Mouse (Mus musculus) liver, embryonic 14.5 days (tissue): ENCODE measurements around the gene Klhl12. TPM values are rescaled to one million over a fixed set of nuclear protein-coding genes. Genes with fewer than 3 reads are reported as not detected.
"Not testable (repeated sequence)": the region's sequence is repeated elsewhere in the genome, so short reads cannot be mapped to it uniquely, and the experiment has no call there.

Experiments used
- ATAC-seq: fragments of 200-750 bp; cut with Nextera tagmentation; 2 replicates; pipeline ENCODE4 v1.8.0; 2017; ENCODE audit warnings: moderate number of reproducible peaks, mild to moderate bottlenecking, moderate library complexity; ENCODE audit not compliant: insufficient read depth
- DNase-seq, 3 experiments: peaks; one replicate each; pipeline ENCODE4 v3.0.0-alpha.2; 2012 to 2013; ENCODE audit warnings: low read depth in 3 of 3, low spot score in 3 of 3
- H3K27ac ChIP-seq: fragments of 300-500 bp; sonication (generic); 2 replicates; pipeline ENCODE4 v1.5.1; 2014; ENCODE audit warnings: moderate library complexity, mild to moderate bottlenecking, control low read depth, inconsistent platforms
- H3K27me3 ChIP-seq: fragments of 300-500 bp; sonication (generic); 2 replicates; pipeline ENCODE4 v1.6.1; 2014; ENCODE audit warnings: mild to moderate bottlenecking, low read length, moderate library complexity; ENCODE audit not compliant: control insufficient read depth, insufficient read depth
- H3K36me3 ChIP-seq: fragments of 300-500 bp; sonication (generic); replicated peaks from 2 replicates; pipeline ENCODE4 v1.6.1; 2014; ENCODE audit warnings: low read depth; ENCODE audit not compliant: control insufficient read depth, insufficient read depth
- H3K4me1 ChIP-seq, 2 experiments: fragments of 200-500 bp in 1 of 2; fragments of 300-500 bp in 1 of 2; sonication (generic) in 1 of 2; replicated peaks; 2 replicates each; pipeline ENCODE4 v1.6.1; 2012 to 2014; ENCODE audit warnings: antibody characterized with exemption in 1 of 2, inconsistent platforms in 1 of 2, low read length in 1 of 2; ENCODE audit not compliant: control insufficient read depth in 2 of 2, insufficient read depth in 2 of 2
- H3K4me2 ChIP-seq: fragments of 300-500 bp; sonication (generic); 2 replicates; pipeline ENCODE4 v1.6.1; 2014; ENCODE audit warnings: low read depth, mild to moderate bottlenecking, control low read depth, moderate library complexity
- H3K4me3 ChIP-seq, 2 experiments: fragments of 200-500 bp in 1 of 2; fragments of 300-500 bp in 1 of 2; sonication (generic) in 1 of 2; 2 replicates each; pipeline ENCODE4 v1.5.1; 2012 to 2014; ENCODE audit warnings: low read depth in 2 of 2, low read length in 2 of 2, mild to moderate bottlenecking in 2 of 2, control low read depth in 1 of 2, inconsistent platforms in 1 of 2, moderate library complexity in 1 of 2; ENCODE audit not compliant: insufficient read depth in 1 of 2
- H3K9ac ChIP-seq: fragments of 300-500 bp; sonication (generic); replicated peaks from 2 replicates; pipeline ENCODE4 v1.6.1; 2014; ENCODE audit warnings: mild to moderate bottlenecking, control low read depth, moderate library complexity
- H3K9me3 ChIP-seq: fragments of 300-500 bp; sonication (generic); 2 replicates; pipeline ENCODE4 v1.6.1; 2016; ENCODE audit warnings: low read length, mixed read lengths; ENCODE audit not compliant: control insufficient read depth
- CTCF ChIP-seq: IDR thresholded peaks from 2 replicates; pipeline ENCODE4 v1.5.1; 2016; ENCODE audit warnings: antibody characterized with exemption, low read depth, control low read depth
- EP300 ChIP-seq: IDR thresholded peaks from 2 replicates; pipeline ENCODE4 v1.6.1; 2016; ENCODE audit warnings: antibody characterized with exemption, low read depth
- WGBS: fragments of 180-500 bp; shearing (Covaris S2); extraction: QIAGEN DNeasy Blood & Tissue Kit; methylation state at CpG from one replicate; pipeline ENCODE4 v1.1.7; 2014; ENCODE audit not compliant: insufficient replicate concordance; 5-methylcytosine and 5-hydroxymethylcytosine counted together
- polyA plus RNA-seq, 2 experiments: library from polyadenylated mRNA; depleted of rRNA in 1 of 2; stranded (reverse) in 1 of 2; unstranded in 1 of 2; fragments of >200 nt; fragmentation: Nextera tagmentation in 1 of 2; extraction: Ambion mirVana in 1 of 2; gene quantifications; 2 replicates each; pipeline versions ENCODE4 v1.2.1 to v1.2.3; 2012 to 2014

Klhl12 gene
- polyA plus RNA-seq, 2 experiments = 17.9 to 28.0 TPM

- TF ChIP-seq EP300 (0 out of 2 replicates have a peak, but pooled peaks have one; percentile 11), CTCF (peak; percentile 80)
- Histone ChIP-seq H3K27me3 (no peaks in the 10 kb centered on the region), H3K36me3 (peaks cover 32% of the 10 kb centered on the region), H3K4me1 (peaks cover 6 to 12% of the 10 kb centered on the region in 2 experiments; a peak in 3 of 4 replicates), H3K9ac (no peak overlapping the region), H3K27ac (no peak overlapping the region), H3K4me3 (peak overlapping the region in 1 of 2 experiments; percentile 21; a peak in 1 of 4 replicates), H3K9me3 (no peaks in the 10 kb centered on the region), H3K4me2 (peak overlapping the region; percentile 18; the same call in 1 of the 2 replicates)
- 24% methylated on average over 4 of the region's 4 CpGs for WGBS
- DNase-seq (peak in 2 of 3 experiments; percentile 59 to 61), ATAC-seq (peak; percentile 22; the same call in 1 of the 2 replicates)
Observed at GRCm38 (mm10) chr1:134435414-134435813, 19.9 kb upstream of the Klhl12 start.

GRCm38 (mm10) chr1:134440437-134440836 is 14.9 kb upstream of the Klhl12 start:
- ATAC-seq (no peak), DNase-seq (no peak)
- H3K4me1 ChIP-seq = peaks cover 3 to 11% of the 10 kb centered on the region in 2 experiments; a peak in 3 of 4 replicates
- no peaks in the 10 kb centered on the region for H3K27me3 ChIP-seq
- no peak overlapping the region for H3K4me2 ChIP-seq
- no peak overlapping the region for H3K27ac ChIP-seq
- 57% methylated on average over 6 of the region's 6 CpGs for WGBS
- no peak for TF ChIP-seq EP300
- TF ChIP-seq CTCF = no peak
- no peaks in the 10 kb centered on the region for H3K9me3 ChIP-seq
- no peak overlapping the region for H3K4me3 ChIP-seq
- no peak overlapping the region for H3K9ac ChIP-seq
- no peaks in the 10 kb centered on the region for H3K36me3 ChIP-seq

GRCm38 (mm10) chr1:134441737-134442136 is 13.6 kb upstream of the Klhl12 start:
- H3K4me3 ChIP-seq, H3K4me2 ChIP-seq, H3K9me3 ChIP-seq, H3K4me1 ChIP-seq, H3K36me3 ChIP-seq, H3K27ac ChIP-seq, H3K27me3 ChIP-seq, ATAC-seq, DNase-seq, H3K9ac ChIP-seq: not testable (repeated sequence)
- WGBS = 88% methylated on average over 6 of the region's 10 CpGs

GRCm38 (mm10) chr1:134442394-134442793 is 12.9 kb upstream of the Klhl12 start:
- no peak overlapping the region for H3K4me2 ChIP-seq
- no peak for DNase-seq
- H3K9ac ChIP-seq = no peak overlapping the region
- H3K4me1 ChIP-seq = peaks cover 0 to 8% of the 10 kb centered on the region in 2 experiments; a peak in 3 of 4 replicates
- no peaks in the 10 kb centered on the region for H3K36me3 ChIP-seq
- H3K27me3 ChIP-seq = no peaks in the 10 kb centered on the region
- H3K27ac ChIP-seq = no peak overlapping the region
- H3K4me3 ChIP-seq = no peak overlapping the region
- peak; percentile 51; the same call in 1 of the 2 replicates for ATAC-seq
- TF ChIP-seq CTCF (no peak), EP300 (no peak)
- WGBS = 83% methylated on average over 3 of the region's 3 CpGs
- H3K9me3 ChIP-seq = no peaks in the 10 kb centered on the region

- H3K4me3 ChIP-seq, H3K4me2 ChIP-seq, H3K36me3 ChIP-seq, H3K9ac ChIP-seq, ATAC-seq, H3K27me3 ChIP-seq, H3K4me1 ChIP-seq, DNase-seq, H3K27ac ChIP-seq, H3K9me3 ChIP-seq: not testable (repeated sequence)
- 56% methylated on average over 1 of the region's 1 CpGs for WGBS
Observed at GRCm38 (mm10) chr1:134443288-134443687, 12.0 kb upstream of the Klhl12 start.
